Mouse (Mus musculus) erythroblast, embryonic 14.5 days (primary cell): Measurements from ENCODE around the gene Zfp978.

ENCODE experiments used
- GATA1 ChIP-seq: IDR thresholded peaks from 2 replicates; pipeline ENCODE4 v1.6.1; 2012; ENCODE audit warnings: low read length, inconsistent platforms, mixed read lengths
- TAL1 ChIP-seq: IDR thresholded peaks from 3 replicates; pipeline ENCODE4 v1.6.1; 2012; ENCODE audit warnings: low read length, inconsistent platforms, mixed read lengths

GRCm38 (mm10) chr4:147407463-147407822, 46.3 kb downstream of the Zfp978 start:
- TF ChIP-seq GATA1 (no peak), TAL1 (no peak)
